Mouse (Mus musculus) cortical plate, adult 2 months (tissue): Measurements from ENCODE around the gene Bnip3.

Source experiments
- CTCF ChIP-seq: fragments of 200-500 bp; IDR thresholded peaks from 2 replicates; pipeline ENCODE4 v1.5.1; 2011; ENCODE audit warnings: mild to moderate bottlenecking, control low read depth, low read length; ENCODE audit not compliant: insufficient read depth; ENCODE audit errors: extremely low read depth
- POLR2A ChIP-seq: fragments of 200-500 bp; IDR thresholded peaks from 2 replicates; pipeline ENCODE4 v1.6.1; 2011; ENCODE audit warnings: mild to moderate bottlenecking, low read length, control low read depth; ENCODE audit not compliant: insufficient read depth; ENCODE audit errors: extremely low read depth

DNA sequence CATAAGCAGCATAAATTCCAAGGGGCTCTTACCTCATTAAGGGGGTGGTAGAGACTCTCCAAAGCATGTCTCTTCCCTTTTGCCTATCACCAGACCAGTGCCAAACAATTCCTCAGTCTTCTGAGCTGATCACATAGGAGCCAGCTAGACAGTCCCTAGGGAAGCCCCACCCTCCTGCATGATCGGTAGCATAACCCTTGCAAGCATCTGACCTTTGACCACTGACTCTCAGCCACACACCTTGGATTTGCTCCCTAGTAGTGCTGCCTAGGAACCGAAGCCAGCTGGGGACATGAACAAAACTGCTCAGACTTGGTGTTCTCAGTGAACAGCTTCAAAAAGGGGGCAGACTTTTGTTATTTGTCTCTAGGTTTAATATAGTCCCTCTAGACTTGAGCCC, 11.2 kb downstream of the Bnip3 start:
- TF ChIP-seq CTCF, result no peak
- no peak for TF ChIP-seq POLR2A
